Mouse (Mus musculus): ENCODE measurements around the gene Dock3.
"Not testable (repeated sequence)": the region's sequence is repeated elsewhere in the genome, so short reads cannot be mapped to it uniquely, and the experiment has no call there.

The Dock3 gene

DNA sequence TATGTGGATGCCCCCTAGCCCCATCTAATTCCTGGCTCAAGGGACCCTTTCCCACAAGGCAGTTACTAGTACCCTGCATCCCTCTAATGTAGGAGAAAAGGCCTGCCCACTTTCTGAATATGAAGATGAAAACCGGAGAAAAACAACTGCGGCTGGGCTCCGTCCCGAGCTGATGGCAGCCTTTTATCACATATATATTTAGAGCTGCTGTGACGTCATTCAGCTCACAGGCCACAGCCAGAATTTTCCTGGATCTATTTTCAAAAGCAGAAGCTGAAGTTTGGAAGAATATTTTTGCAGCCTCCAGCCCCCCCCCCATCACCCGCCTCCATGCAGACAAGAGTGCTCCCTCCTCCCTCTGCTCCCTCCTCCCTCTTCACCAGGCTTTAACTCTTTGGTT is 27.9 kb upstream of the Dock3 start:
- no peak for DNase-seq (ENCODE audit: low read depth, low spot score)

- peak; percentile 80 for DNase-seq (ENCODE audit: low read depth, low spot score)
Measured at GRCm38 (mm10) chr9:107255596-107255995, 23.9 kb upstream of the Dock3 start.

GRCm38 (mm10) chr9:107254925-107255324 is 23.2 kb upstream of the Dock3 start:
- no peak for DNase-seq (ENCODE audit: low read depth, low spot score)

- DNase-seq (ENCODE audit: low read depth, low spot score) = no peak
Measured at GRCm38 (mm10) chr9:107254476-107254875, 22.8 kb upstream of the Dock3 start.

- no peak for DNase-seq (ENCODE audit: low read depth, low spot score)
Measured at GRCm38 (mm10) chr9:107252164-107252563, 20.5 kb upstream of the Dock3 start.

- DNase-seq (ENCODE audit: low read depth, low spot score) = no peak
Measured at GRCm38 (mm10) chr9:107250416-107251337, 19.0 kb upstream of the Dock3 start.

DNA sequence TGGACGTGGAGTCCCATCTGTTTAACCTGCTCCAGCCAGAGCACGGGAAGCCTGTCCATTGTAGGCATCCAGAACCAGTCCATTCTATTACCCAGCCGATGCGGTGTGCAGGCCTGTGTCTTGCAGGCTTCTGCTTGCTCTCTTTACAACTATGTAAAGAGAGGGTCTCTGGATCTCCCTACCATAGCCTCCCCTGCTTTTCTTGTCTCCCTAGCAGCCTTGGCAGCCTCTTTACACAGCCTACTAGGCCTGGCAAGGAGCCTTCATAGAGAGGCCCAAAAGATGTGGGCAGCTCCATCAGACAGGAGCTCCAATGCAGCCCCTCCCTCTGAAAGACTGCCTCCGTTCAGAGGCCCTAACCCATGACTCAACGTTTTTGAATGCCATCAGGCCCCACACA is 17.4 kb upstream of the Dock3 start:
- no peak for DNase-seq (ENCODE audit: low read depth, low spot score)

- peak; percentile 72 for DNase-seq (ENCODE audit: low read depth, low spot score)
Measured at GRCm38 (mm10) chr9:107246170-107246569, 14.5 kb upstream of the Dock3 start.

GRCm38 (mm10) chr9:107245311-107245710 is 13.6 kb upstream of the Dock3 start:
- DNase-seq (ENCODE audit: low read depth, low spot score) = no peak

DNA sequence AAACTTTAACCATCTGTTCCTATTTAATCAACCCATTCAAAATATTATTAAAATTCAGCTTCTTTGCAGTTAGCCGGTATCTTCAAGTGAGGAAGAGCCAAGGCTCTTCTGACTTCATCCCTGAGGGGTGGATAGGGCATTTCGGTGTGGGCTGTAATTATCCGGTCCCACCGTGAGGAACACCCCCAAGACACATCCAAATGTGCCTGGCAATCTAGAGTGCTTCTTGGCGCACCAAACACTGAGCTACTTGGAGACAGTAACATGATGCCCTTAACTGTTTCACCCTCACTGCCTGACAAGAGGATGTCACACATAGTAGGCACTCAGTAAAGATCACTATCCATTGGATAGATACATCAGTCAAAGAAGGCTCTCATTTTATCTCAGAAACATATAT is 4.4 kb upstream of the Dock3 start:
- DNase-seq (ENCODE audit: low read depth, low spot score) = no peak

DNA sequence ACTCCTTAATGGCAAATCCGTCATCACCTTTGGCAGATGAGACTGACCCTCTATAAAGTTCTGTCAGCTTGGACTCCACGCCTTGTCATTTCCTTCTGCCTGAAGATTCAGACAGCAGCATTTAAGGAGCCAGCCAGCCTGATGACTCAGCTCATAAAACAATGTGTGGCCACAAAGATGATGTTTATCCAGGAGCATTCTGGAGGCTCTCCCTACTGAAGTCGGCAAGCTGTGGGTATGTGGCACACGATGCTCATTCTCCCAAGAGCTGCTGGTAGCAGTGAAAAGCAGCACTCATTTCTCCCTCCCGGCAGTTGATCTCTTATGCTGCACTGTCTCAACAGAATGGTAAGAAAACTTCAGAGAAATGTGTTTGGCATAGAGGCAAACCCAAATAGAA is 3.6 kb upstream of the Dock3 start:
- DNase-seq (ENCODE audit: low read depth, low spot score) = no peak

GRCm38 (mm10) chr9:107232140-107232539 is 431 bp upstream of the Dock3 start:
- no peak for DNase-seq (ENCODE audit: low read depth, low spot score)

- peak; percentile 57 for DNase-seq (ENCODE audit: low read depth, low spot score)
Measured at GRCm38 (mm10) chr9:107230991-107231538, 644 bp downstream of the Dock3 start.

- DNase-seq (ENCODE audit: low read depth, low spot score) = no peak
Measured at GRCm38 (mm10) chr9:107224597-107224996, 7.1 kb downstream of the Dock3 start.

- DNase-seq (ENCODE audit: low read depth, low spot score) = not testable (repeated sequence)
Measured at GRCm38 (mm10) chr9:107174831-107175230, 56.9 kb downstream of the Dock3 start.

GRCm38 (mm10) chr9:107165792-107166191 is 65.9 kb downstream of the Dock3 start:
- DNase-seq (ENCODE audit: low read depth, low spot score) = no peak

GRCm38 (mm10) chr9:107164825-107165224 is 66.9 kb downstream of the Dock3 start:
- DNase-seq (ENCODE audit: low read depth, low spot score) = peak; percentile 42

GRCm38 (mm10) chr9:107156388-107156787 is 75.3 kb downstream of the Dock3 start:
- peak; percentile 68 for DNase-seq (ENCODE audit: low read depth, low spot score)

DNA sequence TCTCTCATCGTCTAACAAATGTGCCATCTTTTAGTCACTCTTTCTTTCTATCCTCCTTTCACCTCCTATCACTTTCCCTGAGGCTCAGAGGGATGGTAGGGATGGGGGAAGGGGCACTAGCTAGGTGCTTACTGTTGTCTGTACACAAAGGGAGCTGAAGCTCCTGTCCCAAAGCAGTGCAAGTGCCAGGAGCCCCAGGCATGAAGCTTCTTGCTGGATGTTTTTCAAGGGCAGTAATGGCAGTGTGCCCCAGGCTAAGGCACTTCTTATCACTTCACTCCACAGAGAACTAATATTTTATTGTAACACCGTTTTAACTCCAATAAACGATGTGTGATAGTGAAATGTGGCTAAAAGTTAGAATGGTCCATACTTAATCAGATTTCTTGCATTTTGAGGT is 118.9 kb downstream of the Dock3 start:
- no peak for DNase-seq (ENCODE audit: low read depth, low spot score)

- DNase-seq (ENCODE audit: low read depth, low spot score) = no peak
Measured at GRCm38 (mm10) chr9:107112056-107112455, 119.7 kb downstream of the Dock3 start.

GRCm38 (mm10) chr9:107099487-107099886 is 132.2 kb downstream of the Dock3 start:
- no peak for DNase-seq (ENCODE audit: low read depth, low spot score)

GRCm38 (mm10) chr9:107089451-107089850 is 142.3 kb downstream of the Dock3 start:
- not testable (repeated sequence) for DNase-seq (ENCODE audit: low read depth, low spot score)

- no peak for DNase-seq (ENCODE audit: low read depth, low spot score)
Measured at GRCm38 (mm10) chr9:107087531-107087930, 144.2 kb downstream of the Dock3 start.

Measured in ZHBTc4 (cell line).